Mouse (Mus musculus): ENCODE results near the gene Ifngr2. TPM values are rescaled to one million over a fixed set of nuclear protein-coding genes. Genes with fewer than 3 reads are reported as not detected.
A peak's percentile ranks its signal among the peaks of the same experiment; 100 is the strongest.

Ifngr2 gene
- polyA plus RNA-seq, 1 experiment from 2014 or later, result 34.8 TPM

DNA sequence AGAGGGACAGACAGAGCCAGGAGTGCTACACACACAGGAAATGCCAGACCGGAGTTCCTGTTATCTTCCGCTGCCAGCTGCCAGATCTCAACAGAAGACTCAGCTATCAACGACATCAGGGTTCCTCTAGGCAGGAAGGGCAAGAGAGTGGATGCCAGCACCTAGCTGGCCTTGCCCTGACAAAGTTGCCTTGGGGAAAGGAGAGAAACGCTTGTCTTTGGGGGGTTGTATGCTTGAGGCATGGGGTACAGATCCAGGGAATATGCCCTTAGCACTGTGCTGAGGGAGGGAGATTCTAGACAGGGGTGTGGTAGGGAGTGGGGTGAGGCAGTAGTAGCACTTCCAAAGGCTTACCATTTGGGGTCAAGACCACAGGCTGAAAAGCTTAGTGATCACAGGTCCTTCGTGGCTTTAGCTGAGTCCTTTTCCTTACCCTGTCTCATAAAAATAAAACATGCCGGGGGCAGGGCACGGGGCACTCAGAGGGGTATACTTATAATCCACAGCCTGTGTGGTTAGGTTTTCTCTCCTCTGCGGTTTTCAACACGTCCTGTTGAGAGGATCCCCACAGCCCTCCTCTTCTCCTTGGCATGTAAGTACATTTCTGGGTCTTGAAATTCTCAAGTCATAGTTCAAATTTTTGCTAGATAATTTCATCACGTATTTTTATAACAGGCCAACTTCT is 1.1 kb upstream of the Ifngr2 start:
- H3K27me3 ChIP-seq (ENCODE audit: control insufficient read depth, insufficient read depth, low read length), result no peaks in the 10 kb centered on the region
- H3K9ac ChIP-seq (ENCODE audit: low read length), result no peak overlapping the region
- WGBS, result 77% methylated on average over 10 of the region's 10 CpGs
- DNase-seq (ENCODE audit: low spot score, missing footprints) (peak; percentile 79), ATAC-seq (ENCODE audit: low FRiP score) (no peak)
- H3K4me3 ChIP-seq (ENCODE audit: low read depth, low read length), result no peak overlapping the region
- H3K36me3 ChIP-seq (ENCODE audit: control insufficient read depth, insufficient read depth, low read length), result no peaks in the 10 kb centered on the region
- H3K27ac ChIP-seq (ENCODE audit: low read depth, low read length), result no peak overlapping the region
- peaks cover 3% of the 10 kb centered on the region; the same call in 1 of the 2 replicates for H3K4me1 ChIP-seq (ENCODE audit: control insufficient read depth, insufficient read depth, low read length)
- no peak overlapping the region for H3K4me2 ChIP-seq
- H3K9me3 ChIP-seq (ENCODE audit: control insufficient read depth, low read length), result no peaks in the 10 kb centered on the region

DNA sequence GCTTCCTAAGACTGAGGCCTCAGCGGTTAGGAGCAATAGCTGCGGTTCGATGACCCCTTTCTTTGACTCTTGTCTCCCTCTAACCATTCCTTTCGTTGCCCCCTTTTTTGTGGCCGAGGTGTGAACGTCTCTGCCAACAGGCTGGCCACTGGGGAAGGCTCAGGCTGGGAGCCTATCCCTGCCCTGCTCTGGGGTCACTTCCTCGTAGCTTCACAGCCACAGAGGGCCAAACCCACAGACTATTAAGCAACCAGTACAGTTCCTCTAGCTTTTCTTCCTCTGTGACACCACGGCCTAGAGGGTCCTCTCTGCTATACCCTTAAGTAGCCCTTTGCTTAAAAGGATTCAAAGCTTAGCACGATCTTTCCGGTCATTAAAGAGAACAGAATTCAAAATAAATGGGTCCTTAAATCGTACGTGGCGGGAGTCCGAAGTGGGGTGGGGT is 459 bp upstream of the Ifngr2 start:
- H3K4me3 ChIP-seq (ENCODE audit: low read depth, low read length), result peak overlapping the region; percentile 80
- no peak for DNase-seq (ENCODE audit: low spot score, missing footprints)
- no peaks in the 10 kb centered on the region for H3K36me3 ChIP-seq (ENCODE audit: control insufficient read depth, insufficient read depth, low read length)
- peak overlapping the region; percentile 94 for H3K9ac ChIP-seq (ENCODE audit: low read length)
- H3K27ac ChIP-seq (ENCODE audit: low read depth, low read length), result no peak overlapping the region
- H3K9me3 ChIP-seq (ENCODE audit: control insufficient read depth, low read length), result no peaks in the 10 kb centered on the region
- no peaks in the 10 kb centered on the region for H3K27me3 ChIP-seq (ENCODE audit: control insufficient read depth, insufficient read depth, low read length)
- peaks cover 1% of the 10 kb centered on the region; the same call in 1 of the 2 replicates for H3K4me1 ChIP-seq (ENCODE audit: control insufficient read depth, insufficient read depth, low read length)
- WGBS, result 16% methylated on average over 14 of the region's 14 CpGs
- H3K4me2 ChIP-seq, result peak overlapping the region; percentile 94
- peak; percentile 49 for ATAC-seq (ENCODE audit: low FRiP score)

DNA sequence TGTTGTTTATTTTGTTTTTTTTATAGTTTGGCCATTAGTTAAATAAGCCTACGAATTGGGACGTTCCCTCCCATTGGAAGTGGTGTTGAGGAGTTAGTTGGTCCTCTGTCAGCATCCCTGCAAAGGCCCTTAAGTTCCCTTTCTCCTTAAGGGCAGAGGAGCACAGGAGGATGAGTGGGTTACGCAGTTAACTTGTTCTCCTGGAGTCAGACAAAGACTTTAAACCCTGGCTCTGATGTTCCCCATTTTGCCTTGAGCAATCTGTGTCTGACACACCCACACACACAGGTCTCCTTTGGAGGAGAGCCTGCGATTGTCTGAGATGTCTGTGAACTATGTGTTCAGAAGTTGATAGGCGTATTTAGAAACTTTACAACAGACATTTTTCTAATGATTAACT is 1.1 kb downstream of the Ifngr2 start:
- Histone ChIP-seq H3K4me3 (ENCODE audit: low read depth, low read length) (peak overlapping the region; percentile 80), H3K27me3 (ENCODE audit: control insufficient read depth, insufficient read depth, low read length) (no peaks in the 10 kb centered on the region), H3K4me1 (ENCODE audit: control insufficient read depth, insufficient read depth, low read length) (peaks cover 2% of the 10 kb centered on the region; the same call in 1 of the 2 replicates), H3K4me2 (peak overlapping the region; percentile 94; the same call in 1 of the 2 replicates), H3K36me3 (ENCODE audit: control insufficient read depth, insufficient read depth, low read length) (no peaks in the 10 kb centered on the region), H3K9ac (ENCODE audit: low read length) (no peak overlapping the region), H3K9me3 (ENCODE audit: control insufficient read depth, low read length) (no peaks in the 10 kb centered on the region), H3K27ac (ENCODE audit: low read depth, low read length) (no peak overlapping the region)
- DNase-seq (ENCODE audit: low spot score, missing footprints), result no peak
- WGBS, result 67% methylated on average over 5 of the region's 5 CpGs
- no peak for ATAC-seq (ENCODE audit: low FRiP score)

DNA sequence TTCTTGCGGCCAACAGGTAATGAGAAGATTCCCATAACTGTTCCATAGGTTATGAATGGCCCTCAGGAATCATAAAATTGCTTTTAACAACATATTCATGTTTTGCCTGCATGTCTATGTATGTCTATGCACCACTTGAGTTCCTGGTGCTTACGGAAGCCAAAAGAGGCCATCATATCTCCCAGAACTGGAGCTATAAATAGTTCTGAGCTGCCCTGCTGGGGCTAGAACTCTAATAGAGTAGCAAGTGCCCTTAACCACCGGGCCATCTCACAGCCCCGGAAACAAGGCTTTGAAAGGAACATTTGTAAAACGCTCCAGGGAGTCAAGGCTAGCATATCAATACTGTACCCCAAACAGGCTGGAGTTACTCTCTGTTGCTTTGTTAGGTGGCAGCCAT is 1.7 kb downstream of the Ifngr2 start:
- Histone ChIP-seq H3K36me3 (ENCODE audit: control insufficient read depth, insufficient read depth, low read length) (no peaks in the 10 kb centered on the region), H3K27ac (ENCODE audit: low read depth, low read length) (no peak overlapping the region), H3K9me3 (ENCODE audit: control insufficient read depth, low read length) (no peaks in the 10 kb centered on the region), H3K9ac (ENCODE audit: low read length) (no peak overlapping the region), H3K27me3 (ENCODE audit: control insufficient read depth, insufficient read depth, low read length) (no peaks in the 10 kb centered on the region), H3K4me2 (no peak overlapping the region), H3K4me1 (ENCODE audit: control insufficient read depth, insufficient read depth, low read length) (peaks cover 2% of the 10 kb centered on the region; the same call in 1 of the 2 replicates), H3K4me3 (ENCODE audit: low read depth, low read length) (no peak overlapping the region)
- WGBS, result 56% methylated on average over 5 of the region's 5 CpGs
- DNase-seq (ENCODE audit: low spot score, missing footprints) (no peak), ATAC-seq (ENCODE audit: low FRiP score) (no peak)

DNA sequence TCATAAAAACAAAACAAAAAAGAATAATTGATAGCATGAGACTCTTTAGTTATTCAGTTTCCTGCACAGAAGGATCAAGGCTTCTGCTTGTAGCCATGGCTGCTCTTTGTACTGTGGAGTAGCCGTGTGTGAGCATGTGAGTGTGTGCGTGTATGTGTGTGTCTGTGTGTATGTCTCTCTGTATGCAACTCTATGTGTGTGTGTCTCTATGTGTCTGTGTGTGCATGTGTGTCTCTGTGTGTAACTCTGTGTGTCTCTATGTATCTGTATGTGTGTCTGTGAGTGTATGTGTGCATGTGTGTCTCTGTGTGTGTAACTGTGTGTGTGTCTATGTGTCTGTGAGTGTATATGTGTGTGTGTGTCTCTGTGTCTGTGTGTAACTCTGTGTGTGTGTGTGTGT is 2.1 kb downstream of the Ifngr2 start:
- 72% methylated on average over 2 of the region's 2 CpGs for WGBS
- no peaks in the 10 kb centered on the region for H3K36me3 ChIP-seq (ENCODE audit: control insufficient read depth, insufficient read depth, low read length)
- H3K4me2 ChIP-seq, result no peak overlapping the region
- H3K4me3 ChIP-seq (ENCODE audit: low read depth, low read length), result no peak overlapping the region
- H3K27me3 ChIP-seq (ENCODE audit: control insufficient read depth, insufficient read depth, low read length), result no peaks in the 10 kb centered on the region
- no peak overlapping the region for H3K27ac ChIP-seq (ENCODE audit: low read depth, low read length)
- H3K9ac ChIP-seq (ENCODE audit: low read length), result no peak overlapping the region
- DNase-seq (ENCODE audit: low spot score, missing footprints) (peak; percentile 69), ATAC-seq (ENCODE audit: low FRiP score) (no peak)
- peaks cover 2% of the 10 kb centered on the region; the same call in 1 of the 2 replicates for H3K4me1 ChIP-seq (ENCODE audit: control insufficient read depth, insufficient read depth, low read length)
- H3K9me3 ChIP-seq (ENCODE audit: control insufficient read depth, low read length), result no peaks in the 10 kb centered on the region

DNA sequence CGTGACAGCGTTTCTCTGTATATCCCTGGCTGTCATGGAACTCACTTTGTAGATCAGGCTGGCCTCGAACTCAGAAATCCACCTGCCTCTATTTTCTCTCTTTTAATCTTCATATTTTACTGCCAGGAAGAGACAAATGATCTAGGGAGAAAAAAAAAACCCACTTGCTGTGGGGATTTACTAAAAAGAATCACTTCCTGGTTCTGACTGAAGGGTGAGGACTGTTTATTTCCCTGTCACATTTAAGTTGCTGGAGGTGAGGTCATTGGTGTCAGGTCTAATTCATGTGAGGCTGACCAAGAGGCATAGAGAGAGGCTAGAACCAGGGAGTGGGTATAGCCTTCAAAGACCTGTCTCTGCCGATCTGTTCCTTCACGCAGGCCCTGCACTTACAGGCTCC is 2.7 kb downstream of the Ifngr2 start:
- H3K9me3 ChIP-seq (ENCODE audit: control insufficient read depth, low read length), result no peaks in the 10 kb centered on the region
- H3K27me3 ChIP-seq (ENCODE audit: control insufficient read depth, insufficient read depth, low read length), result no peaks in the 10 kb centered on the region
- H3K4me2 ChIP-seq, result no peak overlapping the region
- no peak overlapping the region for H3K4me3 ChIP-seq (ENCODE audit: low read depth, low read length)
- DNase-seq (ENCODE audit: low spot score, missing footprints) (peak; percentile 28), ATAC-seq (ENCODE audit: low FRiP score) (no peak)
- H3K9ac ChIP-seq (ENCODE audit: low read length), result no peak overlapping the region
- no peak overlapping the region for H3K27ac ChIP-seq (ENCODE audit: low read depth, low read length)
- peaks cover 2% of the 10 kb centered on the region; the same call in 1 of the 2 replicates for H3K4me1 ChIP-seq (ENCODE audit: control insufficient read depth, insufficient read depth, low read length)
- WGBS, result 68% methylated on average over 5 of the region's 5 CpGs
- no peaks in the 10 kb centered on the region for H3K36me3 ChIP-seq (ENCODE audit: control insufficient read depth, insufficient read depth, low read length)

DNA sequence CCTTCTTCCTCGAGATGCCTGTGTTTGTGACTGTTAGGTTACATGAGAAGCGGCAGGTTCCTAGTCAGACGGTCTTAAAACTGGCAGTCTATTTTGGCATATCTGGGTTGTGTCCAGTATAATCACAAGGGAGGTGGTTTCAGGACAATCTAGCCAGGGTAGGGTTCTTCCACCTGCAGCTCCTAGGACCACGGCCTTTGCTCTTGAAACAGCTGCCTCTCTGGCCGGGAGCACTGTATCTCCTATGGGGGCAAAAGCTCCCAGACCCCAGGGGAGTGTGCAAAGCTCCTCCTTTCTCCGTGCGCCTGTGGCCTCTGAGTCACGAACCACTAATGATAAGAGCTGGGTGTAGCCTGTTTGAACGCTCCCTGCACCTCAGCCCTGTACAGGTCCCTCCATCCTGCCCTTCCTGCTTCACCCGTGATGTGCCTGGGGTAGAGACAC is 4.2 kb downstream of the Ifngr2 start:
- WGBS, result 75% methylated on average over 10 of the region's 10 CpGs

DNA sequence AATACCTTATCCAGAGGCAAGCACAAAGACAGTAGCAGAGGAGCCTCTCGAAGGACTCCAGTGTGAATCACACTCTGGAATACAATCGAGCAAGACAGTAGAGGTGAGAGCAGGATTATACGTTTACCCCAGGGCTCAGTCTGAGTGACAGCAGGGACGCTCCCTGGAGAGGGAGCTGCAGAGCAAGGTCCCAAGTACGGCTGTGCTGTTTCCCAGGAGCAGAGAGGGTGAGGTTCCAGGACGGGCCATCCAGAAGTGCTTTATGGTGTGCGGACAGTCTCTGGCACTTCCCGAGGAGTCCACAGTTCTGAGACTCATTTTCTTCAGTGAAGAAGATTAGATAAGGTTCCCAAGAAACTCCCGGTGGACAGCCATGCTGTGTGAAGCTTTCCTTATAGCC is 5.2 kb downstream of the Ifngr2 start:
- H3K4me1 ChIP-seq (ENCODE audit: control insufficient read depth, insufficient read depth, low read length), result 0 out of 2 replicates have a peak, but pooled peaks cover 2% of the 10 kb centered on the region

More for the DNA sequence above, 4.2 kb downstream of the Ifngr2 start:
- Histone ChIP-seq H3K4me1 (ENCODE audit: control insufficient read depth, insufficient read depth, low read length) (peaks cover 2% of the 10 kb centered on the region; the same call in 1 of the 2 replicates), H3K4me3 (ENCODE audit: low read depth, low read length) (no peak overlapping the region), H3K27ac (ENCODE audit: low read depth, low read length) (no peak overlapping the region), H3K4me2 (no peak overlapping the region), H3K36me3 (ENCODE audit: control insufficient read depth, insufficient read depth, low read length) (no peaks in the 10 kb centered on the region; the same call in 1 of the 2 replicates), H3K27me3 (ENCODE audit: control insufficient read depth, insufficient read depth, low read length) (no peaks in the 10 kb centered on the region), H3K9me3 (ENCODE audit: control insufficient read depth, low read length) (no peaks in the 10 kb centered on the region), H3K9ac (ENCODE audit: low read length) (no peak overlapping the region)
- ATAC-seq (ENCODE audit: low FRiP score) (no peak), DNase-seq (ENCODE audit: low spot score, missing footprints) (no peak)

DNA sequence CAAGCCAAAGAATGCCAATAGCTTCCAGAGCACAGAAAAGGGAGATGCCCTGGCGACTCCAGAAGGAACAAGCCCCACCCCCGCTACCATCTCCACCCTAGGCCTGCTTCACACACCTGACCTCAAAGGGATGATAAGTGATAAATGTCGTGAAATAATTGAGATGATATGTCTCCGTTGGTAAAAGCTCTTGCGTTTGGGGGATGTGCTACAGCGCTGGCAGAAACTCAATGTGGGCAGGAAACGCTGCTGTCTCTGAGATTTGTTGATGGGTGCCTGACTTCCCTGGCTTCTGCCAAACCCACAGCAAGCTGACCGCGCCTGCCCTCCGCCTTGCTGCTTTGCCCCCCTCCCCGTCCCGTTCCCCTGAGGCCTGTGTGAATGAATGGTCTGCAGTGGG is 6.8 kb downstream of the Ifngr2 start:
- 0 out of 2 replicates have a peak, but pooled peaks cover 2% of the 10 kb centered on the region for H3K4me1 ChIP-seq (ENCODE audit: control insufficient read depth, insufficient read depth, low read length)
- no peaks in the 10 kb centered on the region; the same call in 1 of the 2 replicates for H3K36me3 ChIP-seq (ENCODE audit: control insufficient read depth, insufficient read depth, low read length)
- no peak overlapping the region for H3K9ac ChIP-seq (ENCODE audit: low read length)
- H3K4me2 ChIP-seq, result no peak overlapping the region
- DNase-seq (ENCODE audit: low spot score, missing footprints), result no peak
- no peak overlapping the region for H3K4me3 ChIP-seq (ENCODE audit: low read depth, low read length)
- no peaks in the 10 kb centered on the region for H3K27me3 ChIP-seq (ENCODE audit: control insufficient read depth, insufficient read depth, low read length)
- no peak overlapping the region for H3K27ac ChIP-seq (ENCODE audit: low read depth, low read length)
- WGBS, result 71% methylated on average over 12 of the region's 12 CpGs
- H3K9me3 ChIP-seq (ENCODE audit: control insufficient read depth, low read length), result no peaks in the 10 kb centered on the region
- ATAC-seq (ENCODE audit: low FRiP score), result no peak

More for the DNA sequence above, 5.2 kb downstream of the Ifngr2 start:
- no peaks in the 10 kb centered on the region for H3K9me3 ChIP-seq (ENCODE audit: control insufficient read depth, low read length)
- H3K27ac ChIP-seq (ENCODE audit: low read depth, low read length), result no peak overlapping the region
- WGBS, result 58% methylated on average over 9 of the region's 9 CpGs
- H3K4me2 ChIP-seq, result no peak overlapping the region
- H3K4me3 ChIP-seq (ENCODE audit: low read depth, low read length), result no peak overlapping the region
- H3K27me3 ChIP-seq (ENCODE audit: control insufficient read depth, insufficient read depth, low read length), result no peaks in the 10 kb centered on the region
- ATAC-seq (ENCODE audit: low FRiP score) (no peak), DNase-seq (ENCODE audit: low spot score, missing footprints) (no peak)
- no peaks in the 10 kb centered on the region; the same call in 1 of the 2 replicates for H3K36me3 ChIP-seq (ENCODE audit: control insufficient read depth, insufficient read depth, low read length)
- no peak overlapping the region for H3K9ac ChIP-seq (ENCODE audit: low read length)

Measured in midbrain, embryonic 11.5 days (tissue).